Mouse (Mus musculus): Measurements from ENCODE around the gene Bbs9.

GRCm38 (mm10) chr9:22596650-22597049 lies 121.1 kb downstream of the Bbs9 start:
- TF ChIP-seq POLR2A (IDR thresholded peaks at IDR 0.05; ENCODE audit: insufficient read depth, low read length) (no peak), EP300 (IDR thresholded peaks at IDR 0.05; ENCODE audit: insufficient read depth, low read depth, low read length) (no peak), CTCF (IDR thresholded peaks at IDR 0.05; ENCODE audit: low read depth, low read length) (no peak)

Data from ES-Bruce4 (cell line).